Mouse (Mus musculus) forebrain, postnatal 0 days (tissue): Measurements from ENCODE around the gene Grm1. TPM values are rescaled to one million over a fixed set of nuclear protein-coding genes. Genes with fewer than 3 reads are reported as not detected.

ENCODE experiments used
- ATAC-seq: fragments of 200-750 bp; cut with Nextera tagmentation; 2 replicates; pipeline ENCODE4 v1.8.0; 2017; ENCODE audit warnings: mild to moderate bottlenecking, moderate library complexity
- DNase-seq: peaks from one replicate; pipeline ENCODE4 v3.0.0-alpha.2; 2015
- H3K27ac ChIP-seq: fragments of 300-500 bp; sonication (generic); 2 replicates; pipeline ENCODE4 v1.5.1; 2014; ENCODE audit warnings: low read depth, mild to moderate bottlenecking, antibody characterized with exemption, low read length, moderate library complexity, mixed read lengths
- H3K27me3 ChIP-seq: fragments of 300-500 bp; sonication (generic); 2 replicates; pipeline ENCODE4 v1.6.1; 2014; ENCODE audit warnings: mild to moderate bottlenecking, low read length, mixed read lengths; ENCODE audit not compliant: insufficient read depth
- H3K36me3 ChIP-seq: fragments of 300-500 bp; sonication (generic); 2 replicates; pipeline ENCODE4 v1.6.1; 2014; ENCODE audit warnings: mild to moderate bottlenecking, moderate library complexity; ENCODE audit not compliant: insufficient read depth
- H3K4me1 ChIP-seq: fragments of 300-500 bp; sonication (generic); 2 replicates; pipeline ENCODE4 v1.6.1; 2014; ENCODE audit warnings: antibody characterized with exemption; ENCODE audit not compliant: insufficient read depth
- H3K4me2 ChIP-seq: fragments of 300-500 bp; sonication (generic); 2 replicates; pipeline ENCODE4 v1.6.1; 2014; ENCODE audit warnings: low read depth, mild to moderate bottlenecking, moderate library complexity
- H3K4me3 ChIP-seq: fragments of 300-500 bp; sonication (generic); 2 replicates; pipeline ENCODE4 v1.5.1; 2014; ENCODE audit warnings: low read depth, low read length, mixed read lengths
- H3K9ac ChIP-seq: fragments of 300-500 bp; sonication (generic); 2 replicates; pipeline ENCODE4 v1.6.1; 2014; ENCODE audit warnings: mild to moderate bottlenecking
- H3K9me3 ChIP-seq: fragments of 300-500 bp; sonication (generic); 2 replicates; pipeline ENCODE4 v1.6.1; 2016; ENCODE audit warnings: low read length
- CTCF ChIP-seq: sonication (generic); IDR thresholded peaks from 2 replicates; pipeline ENCODE4 v1.5.1; 2016; ENCODE audit warnings: antibody characterized with exemption, control low read depth, low read depth
- whole genome bisulfite sequencing: fragments of 180-500 bp; shearing (Covaris S2); extraction: QIAGEN DNeasy Blood & Tissue Kit; methylation state at CpG from one replicate; pipeline ENCODE4 v1.1.7; 2014; 5-methylcytosine and 5-hydroxymethylcytosine counted together
- polyA plus RNA-seq: library from polyadenylated mRNA; unstranded; fragments of >200 nt; fragmentation: Nextera tagmentation; extraction: Ambion mirVana; gene quantifications from 2 replicates; pipeline ENCODE4 v1.2.1, GENCODE M21; 2015
- total RNA-seq: library from RNA; depleted of rRNA; stranded (reverse); fragments of >200 nt; gene quantifications from 2 replicates; pipeline ENCODE4 v1.2.3, GENCODE M21; 2014

The Grm1 gene
- total and polyA plus RNA-seq, 2 experiments from 2014 or later = 10.7 to 21.1 TPM

DNA sequence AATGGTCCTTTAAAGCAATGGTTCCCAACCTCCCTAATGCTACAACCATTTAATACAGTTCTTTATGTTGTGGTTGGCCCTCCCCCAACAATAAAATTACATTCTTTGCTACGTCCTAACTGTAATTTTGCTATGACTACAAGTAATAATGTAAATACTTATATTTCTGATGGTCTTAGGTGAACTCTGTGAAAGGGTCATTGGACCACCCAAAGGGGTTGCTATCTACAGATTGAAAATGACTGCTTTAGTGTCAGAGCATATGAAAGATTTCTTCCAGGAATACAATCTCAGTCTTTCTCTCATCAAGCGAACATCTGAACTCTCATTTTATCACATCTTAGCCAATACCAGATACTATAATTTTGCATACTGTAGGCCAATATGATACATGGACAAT, 321.4 kb downstream of the Grm1 start:
- no peak overlapping the region for H3K9ac ChIP-seq
- no peak overlapping the region for H3K4me3 ChIP-seq
- no peaks in the 10 kb centered on the region for H3K4me1 ChIP-seq
- no peak for TF ChIP-seq CTCF
- H3K27ac ChIP-seq = no peak overlapping the region
- WGBS = 91% methylated on average over 2 of the region's 2 CpGs
- ATAC-seq (no peak), DNase-seq (no peak)
- H3K4me2 ChIP-seq = no peak overlapping the region
- H3K9me3 ChIP-seq = no peaks in the 10 kb centered on the region
- no peaks in the 10 kb centered on the region for H3K27me3 ChIP-seq
- no peaks in the 10 kb centered on the region for H3K36me3 ChIP-seq

DNA sequence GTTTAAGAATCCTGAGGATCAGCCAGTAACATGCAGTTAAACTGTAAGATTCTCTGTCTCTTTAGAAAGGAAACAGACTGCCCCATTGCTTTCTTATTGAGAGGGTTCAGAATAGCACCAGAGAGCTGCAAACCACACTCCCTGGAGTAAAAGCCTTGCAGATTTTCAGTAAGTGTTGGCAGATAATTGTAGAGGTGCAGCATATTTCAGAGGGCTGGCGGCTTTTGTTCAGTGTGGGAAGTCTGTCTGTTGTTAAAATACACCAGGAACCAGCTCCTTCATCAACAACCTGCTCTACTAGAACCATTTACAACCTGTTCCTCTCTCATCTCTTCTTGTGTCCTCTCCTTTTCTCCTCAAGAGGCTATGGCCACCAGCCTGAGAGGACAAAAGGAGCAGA, 331.1 kb downstream of the Grm1 start:
- H3K27ac ChIP-seq = no peak overlapping the region
- DNase-seq (no peak), ATAC-seq (peak; percentile 23; the same call in 1 of the 2 replicates)
- H3K4me3 ChIP-seq = no peak overlapping the region
- no peaks in the 10 kb centered on the region for H3K27me3 ChIP-seq
- no peak for TF ChIP-seq CTCF
- WGBS = 77% methylated on average over 1 of the region's 1 CpGs
- no peak overlapping the region for H3K4me2 ChIP-seq
- no peak overlapping the region for H3K9ac ChIP-seq
- H3K9me3 ChIP-seq = no peaks in the 10 kb centered on the region
- H3K4me1 ChIP-seq = no peaks in the 10 kb centered on the region
- no peaks in the 10 kb centered on the region for H3K36me3 ChIP-seq

DNA sequence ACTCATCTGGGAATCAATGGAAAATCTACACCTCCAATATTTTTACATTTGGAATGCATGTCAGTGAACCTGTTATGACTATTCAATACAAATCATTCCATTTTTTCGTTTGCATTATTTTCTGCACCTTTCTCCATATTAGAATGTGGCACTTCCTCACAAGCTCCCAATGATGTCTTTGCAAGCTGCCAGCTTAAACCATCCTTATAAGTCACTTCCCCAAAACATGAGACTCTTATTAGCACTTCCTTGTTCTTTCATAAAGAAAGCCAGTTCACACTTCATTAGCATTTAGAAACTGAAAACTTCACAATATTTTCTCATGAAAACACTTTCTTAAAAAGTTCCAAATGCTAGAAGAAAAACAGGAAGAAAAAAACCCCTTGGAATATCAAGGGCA, 338.1 kb downstream of the Grm1 start:
- no peak overlapping the region for H3K4me2 ChIP-seq
- H3K9me3 ChIP-seq = no peaks in the 10 kb centered on the region
- no peaks in the 10 kb centered on the region for H3K27me3 ChIP-seq
- no peaks in the 10 kb centered on the region for H3K4me1 ChIP-seq
- WGBS = 58% methylated on average over 1 of the region's 1 CpGs
- DNase-seq = no peak
- H3K4me3 ChIP-seq = no peak overlapping the region
- no peak for ATAC-seq
- H3K9ac ChIP-seq = no peak overlapping the region
- no peaks in the 10 kb centered on the region for H3K36me3 ChIP-seq
- no peak for TF ChIP-seq CTCF
- no peak overlapping the region for H3K27ac ChIP-seq

GRCm38 (mm10) chr10:10742172-10742571, 340.0 kb downstream of the Grm1 start:
- Histone ChIP-seq H3K36me3 (no peaks in the 10 kb centered on the region), H3K27ac (no peak overlapping the region), H3K9me3 (no peaks in the 10 kb centered on the region), H3K4me1 (no peaks in the 10 kb centered on the region), H3K4me3 (no peak overlapping the region), H3K9ac (no peak overlapping the region), H3K27me3 (no peaks in the 10 kb centered on the region), H3K4me2 (no peak overlapping the region)
- TF ChIP-seq CTCF = no peak
- ATAC-seq (no peak), DNase-seq (no peak)
- 94% methylated on average over 2 of the region's 2 CpGs for WGBS

GRCm38 (mm10) chr10:10741314-10741713, 340.8 kb downstream of the Grm1 start:
- 95% methylated on average over 5 of the region's 5 CpGs for WGBS
- Histone ChIP-seq H3K9ac (no peak overlapping the region), H3K4me1 (no peaks in the 10 kb centered on the region), H3K36me3 (no peaks in the 10 kb centered on the region), H3K9me3 (no peaks in the 10 kb centered on the region), H3K4me3 (no peak overlapping the region), H3K4me2 (no peak overlapping the region), H3K27ac (no peak overlapping the region), H3K27me3 (no peaks in the 10 kb centered on the region)
- no peak for ATAC-seq
- no peak for DNase-seq
- no peak for TF ChIP-seq CTCF

DNA sequence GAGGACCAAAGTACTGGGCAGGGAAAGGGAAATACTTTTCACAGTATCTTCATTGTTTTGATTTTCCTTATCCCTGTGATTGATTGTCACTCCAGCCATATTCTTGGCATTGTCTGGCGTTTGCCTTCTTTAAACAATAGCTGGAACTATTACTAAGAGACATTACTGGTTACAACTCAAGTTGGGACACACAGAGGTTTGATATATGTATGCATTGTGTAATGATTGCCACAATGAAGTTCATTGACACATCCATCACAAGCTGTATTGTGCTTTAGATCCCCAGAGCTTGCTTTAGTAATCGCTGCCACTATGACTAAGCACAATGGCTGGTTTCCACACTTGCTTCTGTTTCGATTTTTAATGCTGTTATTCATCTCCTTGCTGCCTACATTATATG, 341.4 kb downstream of the Grm1 start:
- Histone ChIP-seq H3K27ac (no peak overlapping the region), H3K4me2 (no peak overlapping the region), H3K9me3 (no peaks in the 10 kb centered on the region), H3K4me3 (no peak overlapping the region), H3K36me3 (no peaks in the 10 kb centered on the region), H3K4me1 (no peaks in the 10 kb centered on the region), H3K27me3 (no peaks in the 10 kb centered on the region), H3K9ac (no peak overlapping the region)
- 76% methylated on average over 3 of the region's 3 CpGs for WGBS
- ATAC-seq = no peak
- TF ChIP-seq CTCF = no peak
- no peak for DNase-seq

- WGBS = 34% methylated on average over 1 of the region's 1 CpGs
- peak; percentile 15 for DNase-seq
- H3K4me2 ChIP-seq = no peak overlapping the region
These were observed 345.0 kb downstream of the Grm1 start for GRCm38 (mm10) chr10:10737041-10737681.

DNA sequence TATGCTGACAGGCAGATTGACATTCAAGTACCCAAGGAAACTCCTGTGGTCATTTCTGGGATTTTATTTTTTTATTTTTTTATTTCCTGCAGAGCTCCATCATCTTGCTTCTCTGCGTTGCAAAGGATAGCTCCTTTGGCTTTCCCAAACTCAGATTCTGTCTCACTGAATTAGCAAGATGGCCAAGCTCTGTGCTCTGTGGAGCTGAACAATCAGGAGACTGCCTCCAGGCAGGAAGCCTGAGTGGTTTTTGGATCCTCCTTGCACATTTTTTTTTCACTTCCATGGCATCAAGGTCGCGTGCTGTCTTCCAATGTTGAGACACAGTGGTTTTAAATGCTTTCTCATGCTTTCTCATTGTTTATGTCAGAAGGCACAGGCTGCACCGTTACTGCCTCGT, 347.6 kb downstream of the Grm1 start:
- ATAC-seq = no peak

More at GRCm38 (mm10) chr10:10737041-10737681, 345.0 kb downstream of the Grm1 start:
- no peak for ATAC-seq
- Histone ChIP-seq H3K9me3 (no peaks in the 10 kb centered on the region), H3K27me3 (no peaks in the 10 kb centered on the region), H3K36me3 (no peaks in the 10 kb centered on the region), H3K27ac (no peak overlapping the region), H3K4me1 (no peaks in the 10 kb centered on the region), H3K4me3 (no peak overlapping the region), H3K9ac (no peak overlapping the region)
- no peak for TF ChIP-seq CTCF

More for the DNA sequence above, 347.6 kb downstream of the Grm1 start:
- no peak for DNase-seq
- Histone ChIP-seq H3K9ac (no peak overlapping the region), H3K4me1 (no peaks in the 10 kb centered on the region), H3K9me3 (no peaks in the 10 kb centered on the region), H3K27ac (no peak overlapping the region), H3K4me2 (no peak overlapping the region), H3K27me3 (no peaks in the 10 kb centered on the region), H3K36me3 (no peaks in the 10 kb centered on the region), H3K4me3 (no peak overlapping the region)
- TF ChIP-seq CTCF = no peak
- WGBS = 63% methylated on average over 5 of the region's 5 CpGs
